Mouse (Mus musculus): Measurements from ENCODE around the gene Rxrg.

GRCm38 (mm10) chr1:167649122-167649633 is 51.0 kb downstream of the Rxrg start:
- TF ChIP-seq CTCF (IDR thresholded peaks at IDR 0.05; ENCODE audit: low read depth, low read length) (no peak), POLR2A (IDR thresholded peaks at IDR 0.05; ENCODE audit: extremely low read depth, insufficient read depth, low read length) (no peak)

All from liver, adult 2 months (tissue).